Mouse (Mus musculus) brain, embryonic 18.5 days (tissue): ENCODE data around the gene Mrtfa.

Experiments
- DNase-seq: peaks from one replicate; pipeline ENCODE4 v3.0.0-alpha.2; 2012; ENCODE audit warnings: low read depth, low spot score

Gene Mrtfa

GRCm38 (mm10) chr15:81102274-81102879, 88.2 kb downstream of the Mrtfa start:
- DNase-seq, result no peak

GRCm38 (mm10) chr15:81101316-81101715, 89.2 kb downstream of the Mrtfa start:
- no peak for DNase-seq

GRCm38 (mm10) chr15:81099269-81099668, 91.3 kb downstream of the Mrtfa start:
- no peak for DNase-seq

- no peak for DNase-seq
These were observed 91.9 kb downstream of the Mrtfa start for GRCm38 (mm10) chr15:81098689-81099088.

GRCm38 (mm10) chr15:81097896-81098295, 92.7 kb downstream of the Mrtfa start:
- no peak for DNase-seq

GRCm38 (mm10) chr15:81097456-81097855, 93.1 kb downstream of the Mrtfa start:
- no peak for DNase-seq

- DNase-seq, result no peak
These were observed 94.1 kb downstream of the Mrtfa start for GRCm38 (mm10) chr15:81096329-81097055.

GRCm38 (mm10) chr15:81093032-81093431, 97.5 kb downstream of the Mrtfa start:
- no peak for DNase-seq

GRCm38 (mm10) chr15:81091718-81092117, 98.8 kb downstream of the Mrtfa start:
- no peak for DNase-seq

- DNase-seq, result no peak
These were observed 103.0 kb downstream of the Mrtfa start for GRCm38 (mm10) chr15:81087529-81087928.

- no peak for DNase-seq
These were observed 103.7 kb downstream of the Mrtfa start for GRCm38 (mm10) chr15:81086644-81087480.

- no peak for DNase-seq
These were observed 106.7 kb downstream of the Mrtfa start for GRCm38 (mm10) chr15:81083826-81084225.

- no peak for DNase-seq
These were observed 107.3 kb downstream of the Mrtfa start for GRCm38 (mm10) chr15:81083281-81083680.

- no peak for DNase-seq
These were observed 109.3 kb downstream of the Mrtfa start for GRCm38 (mm10) chr15:81081216-81081615.

- no peak for DNase-seq
These were observed 110.2 kb downstream of the Mrtfa start for GRCm38 (mm10) chr15:81080405-81080804.

GRCm38 (mm10) chr15:81079255-81079654, 111.3 kb downstream of the Mrtfa start:
- no peak for DNase-seq

- DNase-seq, result no peak
These were observed 113.0 kb downstream of the Mrtfa start for GRCm38 (mm10) chr15:81077551-81077950.

- no peak for DNase-seq
These were observed 116.0 kb downstream of the Mrtfa start for GRCm38 (mm10) chr15:81074543-81074942.

- DNase-seq, result no peak
These were observed 116.8 kb downstream of the Mrtfa start for GRCm38 (mm10) chr15:81073751-81074150.

GRCm38 (mm10) chr15:81072748-81073147, 117.8 kb downstream of the Mrtfa start:
- no peak for DNase-seq

GRCm38 (mm10) chr15:81070470-81070869, 120.1 kb downstream of the Mrtfa start:
- DNase-seq, result no peak

GRCm38 (mm10) chr15:81068641-81069381, 121.7 kb downstream of the Mrtfa start:
- no peak for DNase-seq
